Mouse (Mus musculus) cortical plate, adult 2 months (tissue): ENCODE data around the gene C4bp. TPM values are rescaled to one million over a fixed set of nuclear protein-coding genes. Genes with fewer than 3 reads are reported as not detected.

Experiments
- H3K27ac ChIP-seq: fragments of 200-500 bp; 2 replicates; pipeline ENCODE4 v1.5.1; 2012; ENCODE audit warnings: low read length, control low read depth, inconsistent platforms; ENCODE audit not compliant: insufficient read depth
- H3K4me1 ChIP-seq: fragments of 200-500 bp; 2 replicates; pipeline ENCODE4 v1.6.1; 2011; ENCODE audit warnings: low read length; ENCODE audit not compliant: control insufficient read depth, insufficient read depth
- H3K4me3 ChIP-seq: fragments of 200-500 bp; 2 replicates; pipeline ENCODE4 v1.5.1; 2011; ENCODE audit warnings: mild to moderate bottlenecking, low read length, control low read depth; ENCODE audit not compliant: insufficient read depth
- CTCF ChIP-seq: fragments of 200-500 bp; IDR thresholded peaks from 2 replicates; pipeline ENCODE4 v1.5.1; 2011; ENCODE audit warnings: mild to moderate bottlenecking, control low read depth, low read length; ENCODE audit not compliant: insufficient read depth; ENCODE audit errors: extremely low read depth
- POLR2A ChIP-seq: fragments of 200-500 bp; IDR thresholded peaks from 2 replicates; pipeline ENCODE4 v1.6.1; 2011; ENCODE audit warnings: mild to moderate bottlenecking, low read length, control low read depth; ENCODE audit not compliant: insufficient read depth; ENCODE audit errors: extremely low read depth
- polyA plus RNA-seq: library from polyadenylated mRNA; depleted of rRNA; stranded (reverse); fragments of >200 nt; gene quantifications from 2 replicates; pipeline ENCODE4 v1.2.3, GENCODE M21; 2012; rRNA removed

C4bp gene
- polyA plus RNA-seq: 0.06 TPM in 1 of 2 replicates, not detected in the other

DNA sequence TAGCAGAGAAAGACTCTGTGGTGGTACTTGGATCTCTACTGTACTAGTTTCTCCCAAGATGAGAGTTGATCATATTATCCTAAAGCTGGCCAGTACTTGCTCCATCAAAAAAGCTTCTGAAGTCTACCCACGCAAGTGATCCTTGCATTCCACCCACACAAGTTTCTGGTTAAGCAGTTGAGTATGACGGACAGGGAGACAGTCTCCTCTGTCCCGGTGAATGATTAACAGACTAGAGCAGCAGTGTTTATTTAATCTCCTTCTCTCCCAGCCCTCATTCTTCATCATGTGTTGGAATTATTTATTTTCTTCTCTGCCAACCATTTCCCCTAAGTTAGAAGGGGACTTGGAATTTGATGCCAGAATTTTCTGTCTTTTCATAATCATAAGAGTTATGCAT is at the start of gene C4bp:
C4bp (minus strand) TSS at position 179 of the 400 bp plus-strand sequence.
- TF ChIP-seq CTCF: no peak
- no peak for TF ChIP-seq POLR2A
- no peak within 1 kb of the TSS for H3K27ac ChIP-seq

DNA sequence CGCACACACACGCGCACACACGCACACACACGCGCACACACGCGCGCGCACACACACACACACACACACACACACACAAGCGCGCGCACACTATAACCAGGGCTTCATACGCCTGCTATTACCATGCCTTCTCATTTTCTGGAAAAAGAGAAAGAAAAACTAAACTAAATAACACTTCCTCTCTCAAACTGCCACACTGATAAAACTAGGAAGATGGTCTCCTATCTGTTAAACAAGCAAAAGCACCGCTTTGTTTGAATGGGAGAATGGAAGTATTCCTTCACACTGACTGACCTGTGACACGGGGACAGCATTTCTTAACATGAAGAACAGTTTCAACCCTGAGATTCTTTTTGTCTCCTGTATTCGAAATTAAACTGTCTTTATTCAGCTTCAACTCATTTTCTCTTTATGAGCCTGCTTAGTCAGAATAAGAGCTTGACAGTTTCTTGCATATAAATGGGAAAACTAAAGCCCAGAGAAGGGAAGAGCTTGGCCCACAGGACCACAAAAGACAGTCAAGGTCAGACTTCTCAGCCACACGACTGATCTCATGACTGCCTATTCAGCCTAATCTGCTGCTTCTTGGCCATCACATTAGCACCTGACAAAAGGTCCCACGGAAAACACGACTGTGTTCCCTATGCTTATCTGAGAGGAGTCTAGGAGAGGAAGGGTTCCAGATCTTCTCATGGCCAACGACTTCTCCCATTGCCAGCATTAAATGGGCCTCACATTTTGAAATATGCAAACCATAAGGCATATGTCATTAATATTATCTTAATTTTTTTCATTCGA is 49.0 kb upstream of the C4bp start:
- TF ChIP-seq POLR2A (no peak), CTCF (no peak)
- H3K27ac ChIP-seq: no peak overlapping the region
- no peak overlapping the region for H3K4me3 ChIP-seq
- H3K4me1 ChIP-seq: no peaks in the 10 kb centered on the region

More for the DNA sequence above, at the start of gene C4bp:
- H3K4me1 ChIP-seq: no peaks in the 10 kb centered on the region
- no peak within 1 kb of the TSS for H3K4me3 ChIP-seq

- no peak overlapping the region for H3K4me3 ChIP-seq
- H3K27ac ChIP-seq: no peak overlapping the region
- no peak for TF ChIP-seq CTCF
- TF ChIP-seq POLR2A: no peak
- no peaks in the 10 kb centered on the region for H3K4me1 ChIP-seq
Observed at GRCm38 (mm10) chr1:130703613-130704012, 42.2 kb upstream of the C4bp start.

- H3K4me1 ChIP-seq: no peaks in the 10 kb centered on the region
- TF ChIP-seq POLR2A (no peak), CTCF (no peak)
- no peak overlapping the region for H3K27ac ChIP-seq
- H3K4me3 ChIP-seq: no peak overlapping the region
Observed at GRCm38 (mm10) chr1:130701976-130702375, 40.5 kb upstream of the C4bp start.

GRCm38 (mm10) chr1:130699937-130700633 is 38.7 kb upstream of the C4bp start:
- H3K27ac ChIP-seq: no peak overlapping the region
- no peak for TF ChIP-seq POLR2A
- no peak for TF ChIP-seq CTCF
- H3K4me3 ChIP-seq: no peak overlapping the region
- H3K4me1 ChIP-seq: no peaks in the 10 kb centered on the region

- Histone ChIP-seq H3K4me3 (no peak overlapping the region), H3K27ac (no peak overlapping the region), H3K4me1 (no peaks in the 10 kb centered on the region)
- TF ChIP-seq CTCF (no peak), POLR2A (no peak)
Observed at GRCm38 (mm10) chr1:130698601-130699000, 37.2 kb upstream of the C4bp start.

- no peak for TF ChIP-seq CTCF
- TF ChIP-seq POLR2A: no peak
- H3K4me3 ChIP-seq: no peak overlapping the region
- no peaks in the 10 kb centered on the region for H3K4me1 ChIP-seq
- no peak overlapping the region for H3K27ac ChIP-seq
Observed at GRCm38 (mm10) chr1:130683905-130684304, 22.5 kb upstream of the C4bp start.

GRCm38 (mm10) chr1:130681656-130682413 is 20.4 kb upstream of the C4bp start:
- Histone ChIP-seq H3K4me1 (no peaks in the 10 kb centered on the region), H3K4me3 (no peak overlapping the region), H3K27ac (no peak overlapping the region)
- TF ChIP-seq CTCF (no peak), POLR2A (no peak)

GRCm38 (mm10) chr1:130681075-130681474 is 19.6 kb upstream of the C4bp start:
- Histone ChIP-seq H3K4me1 (no peaks in the 10 kb centered on the region), H3K4me3 (no peak overlapping the region), H3K27ac (no peak overlapping the region)
- TF ChIP-seq CTCF (no peak), POLR2A (no peak)
